Mouse (Mus musculus): ENCODE data around the gene Dock3. TPM values are rescaled to one million over a fixed set of nuclear protein-coding genes. Genes with fewer than 3 reads are reported as not detected.

The Dock3 gene
- polyA plus RNA-seq, 2 experiments = 0.11 TPM; not detected in 1

DNA sequence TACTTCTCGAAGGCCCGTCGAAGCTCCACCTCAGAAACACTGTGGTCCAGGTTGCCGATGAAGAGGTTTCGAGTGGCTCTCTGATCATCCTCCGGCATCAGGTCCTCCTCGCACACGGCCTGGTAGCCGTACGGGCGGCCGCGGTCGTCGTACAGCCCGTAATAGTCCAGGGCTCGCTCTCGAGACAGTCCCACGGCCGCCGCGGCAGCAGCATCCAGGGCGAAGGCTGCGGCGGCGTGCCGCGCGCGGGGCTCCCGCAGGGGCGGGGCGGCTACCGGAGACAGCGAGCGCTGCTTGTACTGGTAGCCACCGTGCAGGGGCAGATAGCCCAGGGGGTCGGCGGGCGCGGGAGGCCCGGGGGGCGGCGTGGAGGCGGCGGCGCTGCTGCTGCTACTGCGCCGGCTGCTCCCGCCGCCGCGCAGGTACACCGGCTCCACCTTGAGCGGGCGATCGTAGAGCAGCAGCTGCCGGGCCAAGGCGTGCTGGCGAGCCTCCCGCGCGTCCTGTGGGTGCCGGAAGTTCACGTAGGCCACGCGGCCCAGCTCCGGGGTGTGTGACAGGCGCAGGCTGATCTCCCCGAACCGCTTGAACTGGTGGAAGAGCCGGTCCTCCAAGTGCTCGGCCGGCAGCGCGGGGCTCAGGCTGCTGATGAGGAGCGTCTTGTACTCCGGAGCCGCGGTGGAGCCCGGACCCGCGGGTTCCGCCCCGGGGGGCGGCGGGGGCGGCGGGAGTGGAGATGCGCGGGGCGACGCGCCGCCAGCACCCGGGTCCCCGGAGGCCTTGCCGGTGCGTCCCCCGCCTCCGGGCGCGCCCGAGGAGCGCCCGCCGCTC is 345.6 kb downstream of the Dock3 start:
- DNase-seq (ENCODE audit: low read depth in 3 of 3, low spot score in 3 of 3) (peak in 2 of 3 experiments; percentile 20 to 37), ATAC-seq (ENCODE audit: insufficient read depth) (peak; percentile 21)
- Histone ChIP-seq H3K36me3 (replicated peaks; ENCODE audit: control insufficient read depth, insufficient read depth, low read depth) (peaks cover 54% of the 10 kb centered on the region), H3K27me3 (ENCODE audit: control insufficient read depth, insufficient read depth, low read length) (no peaks in the 10 kb centered on the region), H3K4me2 (ENCODE audit: low read depth) (peak overlapping the region; percentile 100), H3K4me3 (ENCODE audit: insufficient read depth in 1 of 2, low read depth in 2 of 2, low read length in 2 of 2) (peak overlapping the region; percentile 78 to 93), H3K4me1 (replicated peaks; ENCODE audit: control insufficient read depth in 2 of 2, insufficient read depth in 2 of 2, low read length in 1 of 2) (peaks cover 15 to 46% of the 10 kb centered on the region in 2 experiments), H3K27ac (peak overlapping the region; percentile 71), H3K9ac (replicated peaks) (peak overlapping the region; percentile 94), H3K9me3 (ENCODE audit: control insufficient read depth, low read length) (no peaks in the 10 kb centered on the region)
- no peak for TF ChIP-seq EP300 (IDR thresholded peaks at IDR 0.05; ENCODE audit: low read depth)
- TF ChIP-seq CTCF (IDR thresholded peaks at IDR 0.05; ENCODE audit: low read depth) = no peak
- under 1% methylated on average over 92 of the region's 107 CpGs for WGBS (ENCODE audit: insufficient replicate concordance)

DNA sequence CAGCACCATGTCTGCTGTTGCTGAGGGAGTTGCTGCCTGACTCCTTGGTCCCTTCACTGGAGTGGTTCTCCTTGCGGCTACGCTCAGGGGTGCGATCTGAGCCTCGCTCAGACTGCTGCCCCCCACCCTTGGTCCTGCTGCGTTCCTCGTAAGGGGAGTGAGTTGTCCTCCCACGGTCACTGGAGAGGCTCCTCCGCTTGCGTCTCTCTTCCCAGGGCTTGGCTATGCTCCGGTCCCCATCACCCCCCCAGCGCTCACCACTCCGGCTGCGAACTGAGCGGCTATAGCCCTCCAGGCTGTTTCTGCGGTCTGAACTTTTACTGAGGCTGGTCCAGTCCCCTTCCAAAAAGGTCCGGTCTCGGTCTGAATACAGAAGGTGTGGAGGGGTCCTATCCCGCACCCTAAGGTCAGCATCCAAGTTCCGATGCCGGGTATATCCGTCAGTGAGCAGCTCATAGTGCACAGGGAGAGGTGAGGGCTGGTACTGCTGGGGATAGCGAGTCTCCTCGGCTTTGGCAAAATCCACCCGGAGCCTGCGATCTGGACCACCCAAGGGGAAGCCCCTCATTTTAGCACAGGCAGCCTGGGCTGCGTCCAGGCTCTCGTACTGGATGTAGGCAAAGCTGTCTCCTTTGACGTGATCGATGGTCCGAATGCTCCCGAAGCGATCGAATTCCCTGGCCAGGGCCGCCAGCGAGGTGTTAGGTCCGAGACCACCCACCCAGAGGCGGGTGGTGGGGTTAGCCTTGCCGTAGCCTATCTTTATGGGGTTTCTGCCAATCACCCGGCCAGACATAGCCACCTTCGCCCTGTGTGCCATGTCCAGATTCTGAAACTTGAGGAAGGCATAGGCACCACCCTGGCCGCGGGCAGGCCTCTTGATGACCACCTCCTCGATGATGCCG is 346.5 kb downstream of the Dock3 start:
- Histone ChIP-seq H3K36me3 (replicated peaks; ENCODE audit: control insufficient read depth, insufficient read depth, low read depth) (peaks cover 51% of the 10 kb centered on the region), H3K27ac (no peak overlapping the region), H3K4me3 (ENCODE audit: insufficient read depth in 1 of 2, low read depth in 2 of 2, low read length in 2 of 2) (peak overlapping the region; percentile 78 to 93), H3K4me2 (ENCODE audit: low read depth) (peak overlapping the region; percentile 100), H3K9me3 (ENCODE audit: control insufficient read depth, low read length) (no peaks in the 10 kb centered on the region), H3K9ac (replicated peaks) (peak overlapping the region; percentile 94), H3K27me3 (ENCODE audit: control insufficient read depth, insufficient read depth, low read length) (no peaks in the 10 kb centered on the region), H3K4me1 (replicated peaks; ENCODE audit: control insufficient read depth in 2 of 2, insufficient read depth in 2 of 2, low read length in 1 of 2) (peaks cover 8 to 39% of the 10 kb centered on the region in 2 experiments)
- ATAC-seq (ENCODE audit: insufficient read depth) (no peak), DNase-seq (ENCODE audit: low read depth in 3 of 3, low spot score in 3 of 3) (no peak)
- 49% methylated on average over 44 of the region's 44 CpGs for WGBS (ENCODE audit: insufficient replicate concordance)
- TF ChIP-seq EP300 (IDR thresholded peaks at IDR 0.05; ENCODE audit: low read depth) (no peak), CTCF (IDR thresholded peaks at IDR 0.05; ENCODE audit: low read depth) (no peak)

DNA sequence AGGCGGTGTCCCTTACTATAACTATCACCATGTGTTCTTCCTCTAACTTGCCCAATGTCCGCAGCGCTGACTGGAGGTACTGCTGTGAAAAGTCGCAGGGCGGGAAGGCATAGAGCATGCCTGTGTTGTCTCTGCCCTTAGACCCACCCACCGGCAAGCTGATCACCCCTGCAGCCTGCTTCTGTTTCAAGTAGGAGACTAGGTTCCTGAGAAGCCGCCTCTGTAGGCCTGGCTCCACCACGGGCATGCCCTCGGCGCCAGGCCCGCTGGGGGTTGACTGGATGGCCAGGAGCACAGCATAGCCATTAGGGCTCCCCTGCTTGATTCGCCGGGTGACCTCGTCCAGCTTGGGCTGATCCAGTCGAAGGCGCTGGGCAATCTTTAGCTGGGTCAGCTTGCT is 347.4 kb downstream of the Dock3 start:
- TF ChIP-seq EP300 (IDR thresholded peaks at IDR 0.05; ENCODE audit: low read depth) (no peak), CTCF (IDR thresholded peaks at IDR 0.05; ENCODE audit: low read depth) (no peak)
- Histone ChIP-seq H3K9ac (replicated peaks) (peak overlapping the region; percentile 12; the same call in 1 of the 2 replicates), H3K4me2 (ENCODE audit: low read depth) (peak overlapping the region; percentile 100), H3K27ac (no peak overlapping the region), H3K9me3 (ENCODE audit: control insufficient read depth, low read length) (no peaks in the 10 kb centered on the region), H3K4me3 (ENCODE audit: insufficient read depth in 1 of 2, low read depth in 2 of 2, low read length in 2 of 2) (peak overlapping the region; percentile 78 to 93), H3K4me1 (replicated peaks; ENCODE audit: control insufficient read depth in 2 of 2, insufficient read depth in 2 of 2, low read length in 1 of 2) (peaks cover 5 to 35% of the 10 kb centered on the region in 2 experiments), H3K27me3 (ENCODE audit: control insufficient read depth, insufficient read depth, low read length) (no peaks in the 10 kb centered on the region), H3K36me3 (replicated peaks; ENCODE audit: control insufficient read depth, insufficient read depth, low read depth) (peaks cover 44% of the 10 kb centered on the region)
- WGBS (ENCODE audit: insufficient replicate concordance) = 60% methylated on average over 16 of the region's 16 CpGs
- no peak for DNase-seq (ENCODE audit: low read depth in 3 of 3, low spot score in 3 of 3)
- no peak for ATAC-seq (ENCODE audit: insufficient read depth)

DNA sequence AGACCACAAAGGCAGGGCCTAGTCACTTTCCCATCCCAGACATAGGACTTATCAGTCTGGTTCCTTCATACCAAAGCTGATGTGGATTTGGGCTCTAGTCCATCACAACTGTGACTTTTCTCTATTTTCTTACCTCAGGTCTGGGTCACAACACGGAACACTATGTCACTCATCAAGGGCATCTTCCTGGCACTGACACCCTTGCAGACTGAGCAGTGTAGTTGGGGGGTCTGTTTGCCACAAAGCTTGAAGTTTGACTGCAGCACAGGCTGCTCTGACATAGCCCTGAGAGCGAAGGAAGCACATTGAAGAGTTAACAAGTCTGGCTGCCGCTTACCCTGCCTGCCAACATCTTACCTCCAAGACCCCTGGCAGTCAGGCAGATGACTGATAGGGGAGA is 348.6 kb downstream of the Dock3 start:
- H3K36me3 ChIP-seq (replicated peaks; ENCODE audit: control insufficient read depth, insufficient read depth, low read depth) = peaks cover 33% of the 10 kb centered on the region

More for the DNA sequence above, 348.6 kb downstream of the Dock3 start:
- H3K27me3 ChIP-seq (ENCODE audit: control insufficient read depth, insufficient read depth, low read length) = no peaks in the 10 kb centered on the region
- WGBS (ENCODE audit: insufficient replicate concordance) = 85% methylated on average over 3 of the region's 3 CpGs
- H3K4me3 ChIP-seq (ENCODE audit: insufficient read depth in 1 of 2, low read depth in 2 of 2, low read length in 2 of 2) = no peak overlapping the region
- no peak for ATAC-seq (ENCODE audit: insufficient read depth)
- no peaks in the 10 kb centered on the region for H3K9me3 ChIP-seq (ENCODE audit: control insufficient read depth, low read length)
- H3K4me2 ChIP-seq (ENCODE audit: low read depth) = no peak overlapping the region
- peaks cover 5 to 31% of the 10 kb centered on the region in 2 experiments for H3K4me1 ChIP-seq (replicated peaks; ENCODE audit: control insufficient read depth in 2 of 2, insufficient read depth in 2 of 2, low read length in 1 of 2)
- TF ChIP-seq EP300 (IDR thresholded peaks at IDR 0.05; ENCODE audit: low read depth) (no peak), CTCF (IDR thresholded peaks at IDR 0.05; ENCODE audit: low read depth) (no peak)
- H3K9ac ChIP-seq (replicated peaks) = peak overlapping the region; percentile 29; the same call in 1 of the 2 replicates
- H3K27ac ChIP-seq = no peak overlapping the region
- no peak for DNase-seq (ENCODE audit: low read depth in 3 of 3, low spot score in 3 of 3)

Measured in liver, embryonic 14.5 days (tissue).